Mouse (Mus musculus): Measurements from ENCODE around the gene Fem1b. TPM values are rescaled to one million over a fixed set of nuclear protein-coding genes. Genes with fewer than 3 reads are reported as not detected.
"Not testable (repeated sequence)": the region's sequence is repeated elsewhere in the genome, so short reads cannot be mapped to it uniquely, and the experiment has no call there.

Gene Fem1b
- polyA plus RNA-seq, 1 experiment from 2014 or later, result 61.5 TPM

DNA sequence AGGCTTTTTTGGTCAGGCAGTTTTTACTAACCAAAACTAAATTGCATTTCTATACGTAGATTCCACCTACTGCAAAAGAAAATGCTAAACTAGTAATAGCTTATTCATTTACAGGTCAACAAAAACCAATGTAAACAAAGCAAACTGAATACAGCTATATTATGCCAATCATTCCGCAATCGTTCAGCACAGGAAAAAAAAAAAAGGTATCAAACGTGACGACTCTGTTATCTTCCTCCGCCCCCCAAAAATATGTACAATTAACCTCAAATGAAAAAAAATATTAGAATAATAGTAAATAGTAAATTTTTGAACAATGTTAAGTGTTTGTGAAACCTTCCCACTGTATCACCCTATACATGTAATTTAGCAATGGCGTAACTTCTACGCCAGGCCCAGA lies 1.6 kb downstream of the Fem1b start:
- no peak for ATAC-seq (ENCODE audit: low FRiP score, low read depth)
- peaks cover 32% of the 10 kb centered on the region for H3K4me1 ChIP-seq
- H3K27me3 ChIP-seq, result no peaks in the 10 kb centered on the region
- WGBS, result 20% methylated on average over 8 of the region's 8 CpGs
- no peaks in the 10 kb centered on the region for H3K9me3 ChIP-seq
- peak overlapping the region; percentile 87 for H3K9ac ChIP-seq (replicated peaks)
- no peak overlapping the region for H3K27ac ChIP-seq (replicated peaks)
- peak overlapping the region; percentile 95 for H3K4me2 ChIP-seq (replicated peaks)
- no peaks in the 10 kb centered on the region for H3K36me3 ChIP-seq
- H3K4me3 ChIP-seq, result peak overlapping the region; percentile 98

DNA sequence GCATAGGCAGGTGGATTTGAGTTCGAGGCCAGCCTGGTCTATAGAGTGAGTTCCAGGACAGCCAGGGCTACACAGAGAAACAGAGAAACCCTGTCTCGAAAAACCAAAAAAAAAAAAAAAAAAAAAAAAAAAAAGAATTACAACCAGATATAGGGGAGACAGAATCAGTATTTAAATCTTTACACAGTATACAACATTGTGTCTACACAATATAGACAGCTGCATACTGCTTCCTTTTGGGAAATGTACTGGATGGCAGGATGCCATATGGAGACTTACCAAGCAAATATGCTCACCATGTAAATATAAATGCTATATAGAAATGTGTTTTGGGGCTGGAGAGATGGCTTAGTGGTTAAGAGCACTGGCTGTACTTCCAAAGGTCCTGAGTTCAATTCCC lies 12.5 kb downstream of the Fem1b start:
- not testable (repeated sequence) for H3K27me3 ChIP-seq; H3K4me2 ChIP-seq (replicated peaks); H3K9me3 ChIP-seq; H3K27ac ChIP-seq (replicated peaks); H3K4me1 ChIP-seq; H3K4me3 ChIP-seq; H3K9ac ChIP-seq (replicated peaks); ATAC-seq (ENCODE audit: low FRiP score, low read depth)
- peaks cover 34% of the 10 kb centered on the region for H3K36me3 ChIP-seq
- 74% methylated on average over 2 of the region's 2 CpGs for WGBS

DNA sequence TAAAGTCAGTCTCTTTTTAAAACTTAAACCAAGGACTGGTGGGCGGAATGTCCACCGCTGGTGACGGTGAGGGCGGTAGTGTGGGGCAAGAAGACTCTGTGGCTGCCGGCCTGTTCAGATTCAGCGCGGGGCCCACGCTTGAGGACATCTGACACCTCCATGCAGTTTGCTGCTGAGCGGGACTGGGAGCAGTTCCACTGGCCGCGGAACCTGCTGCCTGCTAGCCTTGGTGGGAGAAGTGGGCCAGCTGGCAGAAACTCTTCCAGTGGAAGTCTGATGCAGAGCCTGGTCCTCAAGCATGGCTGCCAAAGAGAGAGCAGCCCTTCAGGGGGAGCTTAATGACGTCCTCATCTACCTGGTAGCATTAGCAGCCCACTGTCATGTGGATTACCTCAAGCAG lies 21.9 kb downstream of the Fem1b start:
- 92% methylated on average over 12 of the region's 12 CpGs for WGBS
- H3K9me3 ChIP-seq, result no peaks in the 10 kb centered on the region
- no peak overlapping the region for H3K4me3 ChIP-seq
- H3K4me1 ChIP-seq, result no peaks in the 10 kb centered on the region
- no peak overlapping the region for H3K27ac ChIP-seq (replicated peaks)
- H3K9ac ChIP-seq (replicated peaks), result no peak overlapping the region
- no peak overlapping the region for H3K4me2 ChIP-seq (replicated peaks)
- H3K27me3 ChIP-seq, result no peaks in the 10 kb centered on the region
- no peak for ATAC-seq (ENCODE audit: low FRiP score, low read depth)
- peaks cover 8% of the 10 kb centered on the region; the same call in 1 of the 2 replicates for H3K36me3 ChIP-seq

GRCm38 (mm10) chr9:62786721-62787120 lies 25.0 kb downstream of the Fem1b start:
- ATAC-seq (ENCODE audit: low FRiP score, low read depth), result no peak
- Histone ChIP-seq H3K9ac (replicated peaks) (no peak overlapping the region), H3K27ac (replicated peaks) (no peak overlapping the region), H3K4me2 (replicated peaks) (no peak overlapping the region), H3K27me3 (no peaks in the 10 kb centered on the region), H3K36me3 (no peaks in the 10 kb centered on the region), H3K9me3 (no peaks in the 10 kb centered on the region), H3K4me3 (no peak overlapping the region), H3K4me1 (peaks cover 23% of the 10 kb centered on the region)
- WGBS, result 79% methylated on average over 5 of the region's 5 CpGs

DNA sequence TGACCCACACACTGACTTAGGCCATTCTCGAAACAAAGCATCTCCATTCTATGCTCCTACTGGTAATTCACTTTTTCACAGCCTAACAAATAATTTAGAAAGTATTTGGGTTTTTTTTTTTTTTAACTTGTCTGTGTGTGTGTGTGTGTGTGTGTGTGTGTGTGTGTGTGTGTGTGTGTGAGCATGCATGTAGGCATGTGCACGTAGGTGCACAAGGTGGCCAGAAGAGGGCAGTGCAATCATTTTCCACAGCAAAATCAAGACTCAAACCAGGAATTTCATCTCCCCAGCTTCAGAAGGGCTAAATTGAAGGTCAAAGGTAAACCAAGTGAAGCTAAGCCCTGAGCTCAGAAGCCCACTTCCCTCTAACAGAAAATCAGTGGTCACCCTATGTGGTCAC lies 27.5 kb downstream of the Fem1b start:
- Histone ChIP-seq H3K36me3 (no peaks in the 10 kb centered on the region), H3K4me2 (replicated peaks) (no peak overlapping the region), H3K27ac (replicated peaks) (peak overlapping the region; percentile 50), H3K27me3 (no peaks in the 10 kb centered on the region), H3K9ac (replicated peaks) (no peak overlapping the region), H3K9me3 (no peaks in the 10 kb centered on the region), H3K4me3 (no peak overlapping the region), H3K4me1 (peaks cover 24% of the 10 kb centered on the region)
- ATAC-seq (ENCODE audit: low FRiP score, low read depth), result no peak
- WGBS, result 89% methylated on average over 2 of the region's 2 CpGs

GRCm38 (mm10) chr9:62782976-62783781 lies 28.6 kb downstream of the Fem1b start:
- H3K27ac ChIP-seq (replicated peaks), result peak overlapping the region; percentile 50
- peak; percentile 72 for ATAC-seq (ENCODE audit: low FRiP score, low read depth)
- no peaks in the 10 kb centered on the region for H3K9me3 ChIP-seq
- H3K4me3 ChIP-seq, result 0 out of 2 replicates have a peak overlapping the region, but pooled peaks have one; percentile 4
- peak overlapping the region; percentile 41 for H3K4me2 ChIP-seq (replicated peaks)
- WGBS, result 31% methylated on average over 16 of the region's 16 CpGs
- no peaks in the 10 kb centered on the region for H3K36me3 ChIP-seq
- 0 out of 2 replicates have a peak overlapping the region, but pooled peaks have one; percentile 7 for H3K9ac ChIP-seq (replicated peaks)
- peaks cover 24% of the 10 kb centered on the region for H3K4me1 ChIP-seq
- H3K27me3 ChIP-seq, result no peaks in the 10 kb centered on the region

DNA sequence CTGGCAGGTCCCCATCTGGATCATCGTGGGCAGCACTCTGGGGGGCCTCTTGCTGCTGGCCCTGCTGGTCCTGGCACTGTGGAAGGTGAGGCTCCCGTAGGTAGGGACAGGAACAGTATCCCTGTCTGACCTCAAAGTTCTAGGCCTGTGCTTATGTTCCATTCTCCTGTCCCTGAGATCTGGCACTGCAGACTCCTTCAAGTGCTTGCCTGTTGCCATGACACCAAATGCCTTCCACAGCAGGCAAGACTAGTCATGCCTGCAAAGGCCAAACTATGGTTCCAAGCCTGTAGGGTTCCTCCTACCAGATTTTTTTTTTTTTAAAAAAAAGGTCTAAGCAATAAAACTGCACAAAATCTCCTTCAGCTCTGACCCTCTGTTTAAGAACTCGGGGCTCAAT lies 29.8 kb downstream of the Fem1b start:
- WGBS, result 56% methylated on average over 3 of the region's 3 CpGs
- H3K4me2 ChIP-seq (replicated peaks), result no peak overlapping the region
- no peaks in the 10 kb centered on the region for H3K9me3 ChIP-seq
- no peak overlapping the region for H3K9ac ChIP-seq (replicated peaks)
- ATAC-seq (ENCODE audit: low FRiP score, low read depth), result no peak
- H3K27ac ChIP-seq (replicated peaks), result no peak overlapping the region
- no peaks in the 10 kb centered on the region for H3K27me3 ChIP-seq
- H3K4me1 ChIP-seq, result peaks cover 28% of the 10 kb centered on the region
- H3K4me3 ChIP-seq, result no peak overlapping the region
- H3K36me3 ChIP-seq, result no peaks in the 10 kb centered on the region

GRCm38 (mm10) chr9:62778721-62779120 lies 33.0 kb downstream of the Fem1b start:
- no peak for ATAC-seq (ENCODE audit: low FRiP score, low read depth)
- H3K4me2 ChIP-seq (replicated peaks), result no peak overlapping the region
- no peak overlapping the region for H3K27ac ChIP-seq (replicated peaks)
- H3K27me3 ChIP-seq, result no peaks in the 10 kb centered on the region
- no peaks in the 10 kb centered on the region for H3K36me3 ChIP-seq
- 94% methylated on average over 9 of the region's 9 CpGs for WGBS
- peaks cover 26% of the 10 kb centered on the region for H3K4me1 ChIP-seq
- no peak overlapping the region for H3K9ac ChIP-seq (replicated peaks)
- no peak overlapping the region for H3K4me3 ChIP-seq
- H3K9me3 ChIP-seq, result no peaks in the 10 kb centered on the region

DNA sequence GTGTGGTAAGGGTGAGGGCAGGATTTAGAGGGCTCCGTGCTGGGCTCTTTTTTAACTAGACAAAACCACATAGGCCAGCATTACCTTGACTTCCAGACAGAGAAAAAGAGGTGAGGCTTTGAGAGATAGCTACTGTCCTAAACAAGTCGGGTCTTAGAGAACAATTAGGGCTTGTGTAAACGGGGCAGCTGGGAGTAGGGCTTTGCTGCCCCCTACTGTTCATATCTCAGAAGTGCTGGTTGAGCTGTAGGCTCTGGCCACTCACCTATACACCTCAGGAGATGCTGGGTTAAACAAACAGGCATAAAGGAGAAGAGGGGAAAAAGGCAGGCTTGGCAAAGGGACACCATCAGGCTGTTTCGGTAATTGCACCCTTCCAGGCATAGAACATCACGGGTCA lies 34.3 kb downstream of the Fem1b start:
- Histone ChIP-seq H3K9me3 (no peaks in the 10 kb centered on the region), H3K4me3 (no peak overlapping the region), H3K27ac (replicated peaks) (no peak overlapping the region), H3K4me2 (replicated peaks) (no peak overlapping the region), H3K4me1 (peaks cover 13% of the 10 kb centered on the region), H3K27me3 (no peaks in the 10 kb centered on the region), H3K9ac (replicated peaks) (no peak overlapping the region), H3K36me3 (no peaks in the 10 kb centered on the region)
- 5% methylated on average over 5 of the region's 5 CpGs for WGBS
- ATAC-seq (ENCODE audit: low FRiP score, low read depth), result no peak

DNA sequence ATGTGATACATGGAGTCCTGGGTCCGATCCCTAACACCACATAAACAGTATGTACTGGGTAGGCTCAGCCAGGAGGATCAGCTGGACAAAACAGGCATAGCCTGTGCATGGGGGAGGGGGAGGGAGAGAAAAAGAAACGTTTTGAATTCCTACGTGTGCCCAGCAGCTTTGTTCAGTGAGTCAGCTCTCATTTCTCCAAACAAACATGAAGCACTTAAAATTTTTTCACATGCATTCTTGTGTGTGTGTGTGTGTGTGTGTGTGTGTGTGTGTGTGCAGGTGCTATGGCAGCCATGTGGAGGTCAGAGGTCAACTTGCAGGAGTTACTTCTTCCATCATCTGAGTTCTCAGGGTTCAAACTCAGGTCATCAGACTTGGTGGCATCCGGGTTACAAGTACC lies 36.3 kb downstream of the Fem1b start:
- 76% methylated on average over 4 of the region's 4 CpGs for WGBS
- Histone ChIP-seq H3K36me3 (no peaks in the 10 kb centered on the region), H3K9ac (replicated peaks) (no peak overlapping the region), H3K27ac (replicated peaks) (no peak overlapping the region), H3K27me3 (no peaks in the 10 kb centered on the region), H3K4me3 (no peak overlapping the region), H3K4me1 (peaks cover 5% of the 10 kb centered on the region), H3K4me2 (replicated peaks) (no peak overlapping the region), H3K9me3 (no peaks in the 10 kb centered on the region)
- no peak for ATAC-seq (ENCODE audit: low FRiP score, low read depth)

DNA sequence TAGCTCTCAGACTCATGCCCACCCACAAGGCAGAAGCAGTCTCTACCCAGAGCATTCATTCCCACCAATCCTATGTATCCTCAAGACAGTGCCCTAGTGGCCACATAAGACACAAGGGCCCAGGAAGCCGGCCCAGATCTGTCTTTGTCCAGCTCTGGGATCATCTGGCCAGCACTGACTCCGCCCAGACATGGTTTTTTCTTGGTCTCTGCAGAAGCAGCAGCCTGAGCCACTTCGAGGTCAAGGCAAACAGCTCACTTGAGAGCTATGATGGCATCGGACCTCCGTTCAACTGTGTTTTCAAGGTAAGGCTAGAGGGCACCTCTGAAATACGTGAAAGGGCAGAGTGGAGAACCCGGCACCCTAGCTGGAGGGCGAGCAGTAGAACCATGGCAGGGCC lies 39.0 kb downstream of the Fem1b start:
- no peaks in the 10 kb centered on the region for H3K9me3 ChIP-seq
- no peaks in the 10 kb centered on the region for H3K36me3 ChIP-seq
- ATAC-seq (ENCODE audit: low FRiP score, low read depth), result no peak
- H3K4me3 ChIP-seq, result no peak overlapping the region
- no peak overlapping the region for H3K9ac ChIP-seq (replicated peaks)
- WGBS, result 81% methylated on average over 8 of the region's 8 CpGs
- H3K4me1 ChIP-seq, result peaks cover 5% of the 10 kb centered on the region
- H3K4me2 ChIP-seq (replicated peaks), result no peak overlapping the region
- no peaks in the 10 kb centered on the region for H3K27me3 ChIP-seq
- no peak overlapping the region for H3K27ac ChIP-seq (replicated peaks)

DNA sequence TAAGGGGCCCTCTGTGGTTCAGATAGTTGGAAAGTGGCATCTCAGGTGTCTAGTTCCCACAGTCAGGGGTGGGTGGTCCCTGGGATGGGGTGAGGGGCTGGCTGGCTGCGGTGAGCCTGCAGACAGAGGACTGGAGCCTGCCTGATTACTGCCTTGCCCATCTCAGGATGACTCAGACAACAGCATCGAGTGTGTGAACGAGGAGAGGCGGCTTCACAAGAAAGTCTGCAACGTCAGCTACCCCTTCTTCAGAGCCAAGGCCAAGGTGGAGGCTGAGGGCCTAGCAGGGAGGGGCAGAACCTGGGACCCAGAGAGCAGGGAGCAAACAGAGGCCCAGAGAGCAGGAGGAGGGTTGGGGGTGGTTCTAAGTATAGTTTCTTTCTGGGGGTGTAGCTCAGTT lies 43.4 kb downstream of the Fem1b start:
- Histone ChIP-seq H3K4me2 (replicated peaks) (no peak overlapping the region), H3K4me1 (no peaks in the 10 kb centered on the region; the same call in 1 of the 2 replicates), H3K27ac (replicated peaks) (no peak overlapping the region), H3K36me3 (no peaks in the 10 kb centered on the region), H3K9ac (replicated peaks) (no peak overlapping the region), H3K4me3 (no peak overlapping the region), H3K27me3 (no peaks in the 10 kb centered on the region), H3K9me3 (no peaks in the 10 kb centered on the region)
- 79% methylated on average over 5 of the region's 5 CpGs for WGBS
- no peak for ATAC-seq (ENCODE audit: low FRiP score, low read depth)

DNA sequence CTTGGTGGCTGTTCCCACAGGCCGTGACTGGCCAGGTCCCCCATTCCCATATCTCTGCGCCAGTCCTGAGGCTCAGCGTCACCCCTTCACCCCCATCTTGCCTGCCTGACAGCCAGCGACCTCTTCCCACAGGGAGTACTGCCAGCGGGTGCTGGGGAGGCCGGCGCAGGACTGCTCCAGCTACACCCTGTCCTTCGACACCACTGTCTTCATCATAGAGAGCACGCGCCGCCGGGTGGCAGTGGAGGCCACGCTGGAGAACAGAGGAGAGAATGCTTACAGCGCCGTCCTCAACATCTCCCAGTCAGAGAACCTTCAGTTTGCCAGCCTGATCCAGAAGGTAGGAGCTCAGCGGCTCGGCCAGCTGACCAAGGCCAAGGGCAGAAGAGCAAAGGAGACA lies 44.3 kb downstream of the Fem1b start:
- Histone ChIP-seq H3K9me3 (no peaks in the 10 kb centered on the region), H3K36me3 (no peaks in the 10 kb centered on the region), H3K9ac (replicated peaks) (no peak overlapping the region), H3K4me3 (no peak overlapping the region), H3K4me2 (replicated peaks) (no peak overlapping the region), H3K4me1 (no peaks in the 10 kb centered on the region; the same call in 1 of the 2 replicates), H3K27me3 (no peaks in the 10 kb centered on the region), H3K27ac (replicated peaks) (no peak overlapping the region)
- ATAC-seq (ENCODE audit: low FRiP score, low read depth), result no peak
- WGBS, result 69% methylated on average over 17 of the region's 17 CpGs

Measured in midbrain, embryonic 12.5 days (tissue).